Mouse (Mus musculus) heart, postnatal 0 days (tissue): ENCODE data around the gene Ptcra.

ENCODE experiments used
- CTCF ChIP-seq: IDR thresholded peaks from 2 replicates; pipeline ENCODE4 v1.5.1; 2016; ENCODE audit warnings: antibody characterized with exemption, control low read depth, low read depth
- EP300 ChIP-seq: IDR thresholded peaks from 2 replicates; pipeline ENCODE4 v1.6.1; 2016; ENCODE audit warnings: antibody characterized with exemption, low read depth

- TF ChIP-seq CTCF: no peak
- TF ChIP-seq EP300: no peak
Observed at GRCm38 (mm10) chr17:46809131-46809830, 45.8 kb upstream of the Ptcra start.
